Mouse (Mus musculus) testis, adult 2 months (tissue): ENCODE measurements at regions not wholly inside any gene's neighbourhood (a gene's known extent, or its start where the extent isn't known, plus 50 kb on each side); places are given as distances from the start of the nearest gene placed in this dataset.

Experiments used
- CTCF ChIP-seq: fragments of 200-500 bp; IDR thresholded peaks from 2 replicates; pipeline ENCODE4 v1.5.1; 2012; ENCODE audit warnings: low read depth, mild to moderate bottlenecking, inconsistent platforms, low read length, moderate library complexity; ENCODE audit not compliant: control insufficient read depth, insufficient read depth, insufficient replicate concordance
- POLR2A ChIP-seq: fragments of 200-500 bp; IDR thresholded peaks from 2 replicates; pipeline ENCODE4 v1.6.1; 2012; ENCODE audit warnings: low read depth, mild to moderate bottlenecking, inconsistent platforms, low read length, moderate library complexity; ENCODE audit not compliant: control insufficient read depth

- TF ChIP-seq CTCF (no peak), POLR2A (no peak)
Observed at GRCm38 (mm10) chr1:183938361-183938760, 74.7 kb upstream of the Dusp10 start.
